Mouse (Mus musculus) retina, postnatal 1 day (tissue): Measurements from ENCODE around the gene Gm9837.

Experiments used
- DNase-seq: peaks from one replicate; pipeline ENCODE4 v3.0.0-alpha.2; 2012

The Gm9837 gene

GRCm38 (mm10) chr11:53486822-53487594 lies 16.7 kb upstream of the Gm9837 start:
- DNase-seq, result peak; percentile 57

GRCm38 (mm10) chr11:53486351-53486750 lies 16.1 kb upstream of the Gm9837 start:
- no peak for DNase-seq

DNA sequence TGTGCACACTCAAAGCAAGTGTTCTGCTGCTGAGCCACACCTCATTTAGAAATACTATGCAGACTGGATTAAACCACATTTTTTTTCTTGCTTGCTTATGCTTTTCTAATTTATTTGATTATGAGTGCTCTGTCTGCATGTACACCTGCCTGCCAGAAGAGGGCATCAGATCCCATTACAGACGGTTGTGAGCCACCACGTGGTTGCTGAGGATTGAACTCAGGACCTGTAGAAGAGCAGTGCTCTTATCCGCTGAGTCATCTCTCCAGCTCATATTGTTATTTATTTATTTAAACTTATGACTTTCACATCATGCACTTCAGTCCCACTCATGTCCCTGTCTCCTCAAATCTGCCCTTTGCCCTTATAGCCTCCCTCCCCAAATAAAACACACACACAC lies 15.4 kb upstream of the Gm9837 start:
- no peak for DNase-seq

DNA sequence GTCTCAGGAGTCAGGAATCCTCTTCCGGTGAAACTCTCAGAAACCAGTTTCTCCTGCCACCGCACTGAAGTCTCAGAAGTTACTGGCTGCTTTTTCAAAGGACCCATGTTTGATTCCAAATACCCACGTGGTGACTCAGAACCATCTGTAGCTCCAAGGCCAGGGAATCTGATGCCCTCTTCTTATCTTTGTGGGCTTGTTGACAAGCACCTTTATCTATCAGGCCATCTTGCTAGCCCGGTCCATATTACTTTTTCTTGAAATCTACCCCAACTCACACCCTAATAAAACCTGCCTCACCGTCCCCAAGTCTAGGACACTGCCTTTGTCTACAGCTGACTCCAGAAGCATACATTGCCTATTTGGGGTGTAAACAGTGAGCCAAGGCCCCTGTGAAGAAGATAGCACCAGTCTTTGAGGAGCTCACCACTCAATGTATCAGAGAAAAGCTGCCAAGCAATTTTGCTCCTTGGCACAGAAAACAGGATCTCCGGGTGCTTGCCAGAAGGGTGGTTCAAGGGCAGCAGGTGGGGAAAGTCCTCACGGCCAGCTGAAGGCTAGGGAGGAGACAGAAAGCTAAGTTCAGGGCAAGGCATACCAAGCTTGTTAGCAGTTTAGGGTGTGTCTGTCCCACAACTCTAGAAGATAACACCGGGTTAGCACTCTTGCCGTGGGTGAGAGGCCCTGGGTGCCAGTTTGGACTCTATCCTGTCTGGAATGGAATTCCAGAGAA lies 13.0 kb upstream of the Gm9837 start:
- DNase-seq, result no peak

- DNase-seq, result no peak
Measured at GRCm38 (mm10) chr11:53481088-53481730, 10.9 kb upstream of the Gm9837 start.

DNA sequence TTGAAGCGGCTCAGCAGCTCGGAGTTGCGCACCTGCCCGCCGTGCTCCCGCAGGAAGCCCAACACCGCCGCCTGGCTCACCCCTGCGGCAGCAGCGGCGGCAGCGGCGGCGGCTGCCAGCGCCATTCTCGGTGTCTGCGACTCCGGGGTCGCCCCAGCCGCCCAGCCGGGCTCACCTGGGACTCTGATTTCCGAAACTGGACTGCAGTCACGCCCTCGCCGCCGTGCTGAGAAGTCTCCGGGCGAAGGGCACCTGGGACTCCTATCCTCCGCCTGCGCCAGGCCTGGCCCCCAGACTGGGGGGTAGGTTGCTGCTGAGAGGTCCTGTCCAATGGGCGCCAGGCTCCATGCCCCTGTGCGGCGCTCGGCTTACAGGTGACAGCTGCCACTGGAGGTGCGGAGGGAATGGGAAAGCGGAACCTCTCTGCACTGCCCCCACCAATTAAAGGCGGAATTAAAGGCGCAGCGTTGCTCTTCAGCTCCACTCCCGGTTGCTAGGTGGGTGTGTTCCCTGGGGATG lies 9.6 kb upstream of the Gm9837 start, which contains the start of the genes Gm9945 and Sowaha:
Gene Gm9945 (plus strand): TSS at position 384 of the 519 bp plus-strand sequence.
Gene Sowaha (minus strand): TSS at position 492 of the 519 bp plus-strand sequence.
- DNase-seq, result peak; percentile 70

GRCm38 (mm10) chr11:53479171-53479782 lies 9.0 kb upstream of the Gm9837 start:
- DNase-seq, result peak; percentile 67

- DNase-seq, result peak; percentile 63
Measured at GRCm38 (mm10) chr11:53478383-53479170, 8.3 kb upstream of the Gm9837 start.

GRCm38 (mm10) chr11:53477833-53478232 lies 7.6 kb upstream of the Gm9837 start:
- no peak for DNase-seq

DNA sequence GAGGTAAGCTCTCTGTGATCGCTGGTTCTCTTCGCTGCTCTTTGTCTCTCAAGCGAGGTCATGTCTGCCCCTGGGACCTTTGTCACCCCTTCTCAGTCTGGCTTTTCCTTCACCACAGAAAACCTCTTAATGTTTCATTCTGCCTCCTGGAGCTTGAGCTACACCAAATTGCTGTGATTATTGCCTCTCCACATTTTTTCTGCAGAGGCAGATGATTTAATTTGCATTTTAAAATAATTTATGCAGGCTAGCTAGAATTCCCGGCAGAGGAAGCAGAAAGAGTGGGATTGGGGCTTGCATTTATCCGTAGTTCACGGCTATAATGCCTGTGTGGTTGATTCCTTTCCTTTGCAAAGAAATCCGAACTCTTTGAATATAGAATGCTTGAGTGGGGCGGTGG lies 5.3 kb upstream of the Gm9837 start:
- DNase-seq, result no peak

- DNase-seq, result no peak
Measured at GRCm38 (mm10) chr11:53472709-53473108, 2.4 kb upstream of the Gm9837 start.

GRCm38 (mm10) chr11:53469294-53469967 lies 848 bp downstream of the Gm9837 start:
- DNase-seq, result peak; percentile 67

GRCm38 (mm10) chr11:53466231-53466971 lies 3.9 kb downstream of the Gm9837 start:
- DNase-seq, result peak; percentile 88

- peak; percentile 67 for DNase-seq
Measured at GRCm38 (mm10) chr11:53463551-53464424, 6.5 kb downstream of the Gm9837 start.

GRCm38 (mm10) chr11:53461727-53462126 lies 8.6 kb downstream of the Gm9837 start:
- peak; percentile 54 for DNase-seq

DNA sequence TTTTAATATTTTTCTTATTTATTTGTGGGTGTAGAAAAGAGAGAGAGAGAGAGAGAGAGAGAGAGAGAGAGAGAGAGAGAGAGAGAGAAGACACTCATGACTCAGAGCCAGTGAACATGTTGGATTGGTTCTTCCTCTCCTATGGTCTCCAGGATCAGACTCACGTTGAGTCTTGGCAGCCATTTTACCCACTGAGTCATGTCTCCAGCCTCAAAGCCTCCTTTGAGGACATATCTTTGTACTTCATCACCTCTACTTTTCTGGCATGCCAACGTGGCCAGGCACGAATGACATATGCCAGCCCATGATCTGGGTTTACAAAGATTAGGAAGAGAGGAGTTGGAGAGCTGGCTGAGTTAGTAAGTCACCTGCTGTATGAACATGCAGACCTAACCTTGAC lies 10.1 kb downstream of the Gm9837 start:
- DNase-seq, result no peak

DNA sequence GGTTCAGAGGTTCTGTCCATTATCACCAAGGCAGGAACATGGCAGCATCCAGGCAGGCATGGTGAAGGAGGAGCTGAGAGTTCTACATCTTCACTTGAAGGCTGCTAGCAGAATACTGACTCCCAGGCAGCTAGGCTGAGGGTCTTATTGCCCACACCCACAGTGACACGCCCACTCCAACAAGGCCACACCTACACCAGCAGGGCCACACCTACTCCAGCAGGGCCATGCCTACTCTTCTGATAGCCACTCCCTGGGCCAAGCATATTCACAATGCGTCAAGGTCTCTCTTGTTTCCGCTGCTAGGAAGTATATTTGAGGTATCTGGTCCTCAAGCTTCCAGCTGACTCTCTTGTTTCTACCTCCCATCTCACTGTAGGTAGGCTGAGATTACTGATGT lies 11.3 kb downstream of the Gm9837 start:
- DNase-seq, result no peak

DNA sequence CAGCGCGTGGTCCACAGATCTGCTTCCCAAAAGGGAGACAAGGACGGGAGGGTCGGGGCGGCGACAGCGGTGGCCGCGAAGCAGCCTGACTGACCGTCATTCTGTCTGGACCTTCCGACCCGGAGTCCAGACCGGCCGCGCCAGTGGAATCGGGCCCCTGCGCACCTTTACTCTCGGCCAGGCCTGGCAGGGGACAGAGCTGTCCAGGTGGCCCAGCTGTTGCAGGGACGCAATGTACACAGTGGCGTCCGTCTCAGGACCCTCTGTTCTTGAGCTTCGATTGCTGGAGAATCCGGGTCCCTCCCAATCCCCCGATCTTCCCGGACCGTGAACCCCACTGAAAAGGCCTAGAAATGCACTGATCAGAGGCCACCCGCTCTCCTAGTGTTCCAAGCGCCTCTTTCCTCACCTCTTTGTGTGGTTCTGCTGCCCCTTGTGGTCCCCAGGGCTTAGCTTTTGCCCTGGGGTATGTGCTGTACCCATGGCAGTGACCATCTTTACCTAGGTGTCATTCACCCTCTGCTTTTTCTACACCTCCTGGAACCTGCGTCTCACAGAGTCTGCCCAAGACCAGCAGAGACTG lies 12.8 kb downstream of the Gm9837 start:
- DNase-seq, result peak; percentile 46
